Mouse (Mus musculus) CH12.LX (cell line): ENCODE results near the gene Ncf4. TPM values are rescaled to one million over a fixed set of nuclear protein-coding genes. Genes with fewer than 3 reads are reported as not detected.

Experiments used
- DNase-seq: peaks from one replicate; pipeline ENCODE4 v3.0.0-alpha.2; 2013; ENCODE audit errors: extremely low read depth
- H3K27ac ChIP-seq: 2 replicates; pipeline ENCODE4 v1.5.1; 2012; ENCODE audit warnings: low read depth, mild to moderate bottlenecking, control low read depth, moderate library complexity; ENCODE audit not compliant: insufficient read depth
- H3K27me3 ChIP-seq: replicated peaks from 2 replicates; pipeline ENCODE3; 2012; ENCODE audit warnings: inconsistent platforms
- H3K36me3 ChIP-seq, 2 experiments: replicated peaks in 1 of 2; 2 replicates each; pipeline versions ENCODE3 to v1.6.1; 2012; ENCODE audit warnings: inconsistent platforms in 1 of 2, low read length in 1 of 2, mild to moderate bottlenecking in 1 of 2, mixed read lengths in 1 of 2, moderate library complexity in 1 of 2; ENCODE audit not compliant: control insufficient read depth in 1 of 2, insufficient read depth in 1 of 2
- H3K4me1 ChIP-seq, 2 experiments: 2 replicates each; pipeline ENCODE4 v1.6.1; 2012; ENCODE audit warnings: inconsistent platforms in 1 of 2, moderate library complexity in 1 of 2; ENCODE audit not compliant: insufficient read depth in 2 of 2, control insufficient read depth in 1 of 2
- H3K4me2 ChIP-seq: 2 replicates; pipeline ENCODE4 v1.6.1; 2012; ENCODE audit warnings: low read depth, mild to moderate bottlenecking, control low read depth; ENCODE audit not compliant: poor library complexity, insufficient read depth, severe bottlenecking
- H3K4me3 ChIP-seq, 3 experiments: fragments of 150-350 bp in 1 of 3; sonication (generic) in 1 of 3; replicated peaks in 1 of 3; 2 replicates each; pipeline versions ENCODE3 to v1.5.1; 2011 to 2012; ENCODE audit warnings: low read depth in 2 of 3, low read length in 2 of 3, mild to moderate bottlenecking in 2 of 3, moderate library complexity in 2 of 3, control low read depth in 1 of 3, improper control_type of control experiment in 1 of 3, inconsistent platforms in 1 of 3, mixed read lengths in 1 of 3; ENCODE audit not compliant: poor library complexity in 1 of 3
- H3K79me2 ChIP-seq: replicated peaks from 2 replicates; pipeline ENCODE4 v1.6.1; 2012; ENCODE audit warnings: mild to moderate bottlenecking, moderate library complexity; ENCODE audit not compliant: control insufficient read depth, poor library complexity, insufficient read depth, severe bottlenecking; ENCODE audit errors: extremely low read depth
- H3K9ac ChIP-seq: 2 replicates; pipeline ENCODE4 v1.6.1; 2012; ENCODE audit warnings: low read depth, mild to moderate bottlenecking, control low read depth, moderate library complexity; ENCODE audit not compliant: insufficient read depth
- H3K9me3 ChIP-seq: replicated peaks from 2 replicates; pipeline ENCODE3; 2012; ENCODE audit warnings: low read length, inconsistent platforms, mixed read lengths
- BHLHE40 ChIP-seq: IDR thresholded peaks from 2 replicates; pipeline ENCODE4 v1.6.1; 2011; ENCODE audit warnings: mild to moderate bottlenecking, low read depth, low read length, improper control_type of control experiment
- EP300 ChIP-seq: IDR thresholded peaks from 2 replicates; pipeline ENCODE4 v1.6.1; 2011; ENCODE audit warnings: low read length, improper control_type of control experiment
- HCFC1 ChIP-seq: IDR thresholded peaks from 2 replicates; pipeline ENCODE4 v1.6.1; 2012; ENCODE audit warnings: low read depth, mild to moderate bottlenecking, inconsistent platforms, low read length, improper control_type of control experiment
- IRF4 ChIP-seq: IDR thresholded peaks from 2 replicates; pipeline ENCODE4 v1.6.1; 2014; ENCODE audit warnings: low read depth, mild to moderate bottlenecking, inconsistent platforms, low read length, improper control_type of control experiment
- JUND ChIP-seq: conservative IDR thresholded peaks from 2 replicates; pipeline ENCODE4 v1.6.1; 2011; ENCODE audit warnings: low read depth, low read length, improper control_type of control experiment
- KAT2A ChIP-seq: IDR thresholded peaks from 2 replicates; pipeline ENCODE4 v1.6.1; 2012; ENCODE audit warnings: low read length, improper control_type of control experiment, inconsistent platforms; ENCODE audit not compliant: insufficient replicate concordance
- MAX ChIP-seq: IDR thresholded peaks from 2 replicates; pipeline ENCODE4 v1.6.1; 2011; ENCODE audit warnings: low read length, improper control_type of control experiment
- MYC ChIP-seq: IDR thresholded peaks from 2 replicates; pipeline ENCODE4 v1.6.1; 2011; ENCODE audit warnings: low read depth, mild to moderate bottlenecking, improper control_type of control experiment, low read length
- POLR2AphosphoS2 ChIP-seq: IDR thresholded peaks from 2 replicates; pipeline ENCODE4 v1.6.1; 2011; ENCODE audit warnings: low read depth, low read length, improper control_type of control experiment
- SIN3A ChIP-seq: IDR thresholded peaks from 2 replicates; pipeline ENCODE4 v1.6.1; 2012; ENCODE audit warnings: low read length, improper control_type of control experiment, inconsistent platforms
- SMC3 ChIP-seq: IDR thresholded peaks from 2 replicates; pipeline ENCODE4 v1.6.1; 2011; ENCODE audit warnings: low read depth, low read length, improper control_type of control experiment
- TCF12 ChIP-seq: IDR thresholded peaks from 2 replicates; pipeline ENCODE4 v1.6.1; 2014; ENCODE audit warnings: low read depth, mild to moderate bottlenecking, inconsistent platforms, low read length, improper control_type of control experiment
- UBTF ChIP-seq: IDR thresholded peaks from 2 replicates; pipeline ENCODE4 v1.6.1; 2012; ENCODE audit warnings: low read depth, mild to moderate bottlenecking, inconsistent platforms, low read length, improper control_type of control experiment, moderate library complexity
- USF1 ChIP-seq: IDR thresholded peaks from 2 replicates; pipeline ENCODE4 v1.6.1; 2014; ENCODE audit warnings: low read depth, mild to moderate bottlenecking, inconsistent platforms, low read length, improper control_type of control experiment
- ZC3H11A ChIP-seq: IDR thresholded peaks from 2 replicates; pipeline ENCODE4 v1.6.1; 2012; ENCODE audit warnings: low read depth, mild to moderate bottlenecking, inconsistent platforms, low read length, improper control_type of control experiment
- ZKSCAN1 ChIP-seq: IDR thresholded peaks from 2 replicates; pipeline ENCODE4 v1.6.1; 2012; ENCODE audit warnings: low read depth, inconsistent platforms, low read length, improper control_type of control experiment, borderline replicate concordance
- dilution Hi-C: fragments of 300-500 bp; cut with MboI; formaldehyde crosslinking; loops from 2 replicates; pipeline ENCODE4 v1.14.3; 2020; ENCODE audit warnings: low sequenced_read_pairs; ENCODE audit not compliant: extremely low pct_unique_long_range_greater_than_20kb, extremely low pct_ligation_motif_present
- in situ Hi-C: fragments of 300-500 bp; cut with MboI; formaldehyde crosslinking; loops from 3 replicates; pipeline ENCODE4 v1.14.3; 2019; ENCODE audit warnings: low sequenced_read_pairs, low pct_ligation_motif_present, low pct_unique_long_range_greater_than_20kb, mixed read lengths
- polyA plus RNA-seq: library from polyadenylated mRNA; unstranded; fragments of >175 nt; gene quantifications from 2 replicates; pipeline ENCODE4 v1.2.1, GENCODE M21; 2012; ENCODE audit warnings: low read depth; ENCODE audit not compliant: insufficient read length
- total RNA-seq, 2 experiments: library from RNA; depleted of rRNA; stranded (reverse); fragments of 300-350 nt in 1 of 2; fragments of >200 nt in 1 of 2; gene quantifications; 2 replicates each; pipeline ENCODE4 v1.2.3; 2012 to 2014

Ncf4 gene
- total and polyA plus RNA-seq, 3 experiments: 145 to 339 (median 177) TPM

GRCm38 (mm10) chr15:78260668-78261333 is 16.2 kb downstream of the Ncf4 start:
- DNase-seq: no peak
- H3K27me3 ChIP-seq: no peaks in the 10 kb centered on the region
- H3K4me3 ChIP-seq: no peak overlapping the region
- TF ChIP-seq MYC (no peak), SIN3A (no peak), JUND (no peak), ZKSCAN1 (no peak), UBTF (no peak), KAT2A (no peak), ZC3H11A (no peak), MAX (no peak), USF1 (no peak), TCF12 (no peak), SMC3 (no peak), BHLHE40 (no peak)
- H3K4me1 ChIP-seq: peaks cover 17 to 34% of the 10 kb centered on the region in 2 experiments
- no peak overlapping the region for H3K9ac ChIP-seq
- H3K9me3 ChIP-seq: no peaks in the 10 kb centered on the region
- in situ Hi-C loops (no loop called here), dilution Hi-C loops (no loop called here)
- no peak overlapping the region for H3K27ac ChIP-seq
- no peaks in the 10 kb centered on the region for H3K79me2 ChIP-seq
- H3K4me2 ChIP-seq: no peak overlapping the region
- H3K36me3 ChIP-seq: peaks cover 60 to 76% of the 10 kb centered on the region in 2 experiments

GRCm38 (mm10) chr15:78263286-78263685 is 18.7 kb downstream of the Ncf4 start:
- no peak overlapping the region for H3K4me2 ChIP-seq
- no peaks in the 10 kb centered on the region for H3K27me3 ChIP-seq
- in situ Hi-C loops: no loop called here
- H3K9ac ChIP-seq: no peak overlapping the region
- H3K4me1 ChIP-seq: peaks cover 10 to 27% of the 10 kb centered on the region in 2 experiments
- peaks cover 43 to 58% of the 10 kb centered on the region in 2 experiments for H3K36me3 ChIP-seq
- H3K27ac ChIP-seq: no peak overlapping the region
- no peak for DNase-seq
- no peak overlapping the region for H3K4me3 ChIP-seq
- TF ChIP-seq HCFC1 (no peak), EP300 (no peak), POLR2AphosphoS2 (0 out of 2 replicates have a peak, but pooled peaks have one; percentile 3)
- dilution Hi-C loops: no loop called here
- no peaks in the 10 kb centered on the region for H3K79me2 ChIP-seq
- no peaks in the 10 kb centered on the region for H3K9me3 ChIP-seq

- Histone ChIP-seq H3K4me2 (no peak overlapping the region), H3K9me3 (peaks cover 4% of the 10 kb centered on the region), H3K36me3 (peaks cover 9 to 21% of the 10 kb centered on the region in 2 experiments), H3K9ac (no peak overlapping the region), H3K27ac (no peak overlapping the region), H3K79me2 (no peaks in the 10 kb centered on the region), H3K27me3 (no peaks in the 10 kb centered on the region), H3K4me1 (peaks cover 10 to 23% of the 10 kb centered on the region in 2 experiments), H3K4me3 (no peak overlapping the region)
- no peak for TF ChIP-seq IRF4
- dilution Hi-C loops (no loop called here), in situ Hi-C loops (no loop called here)
- no peak for DNase-seq
These were observed 22.8 kb downstream of the Ncf4 start for GRCm38 (mm10) chr15:78267441-78267840.
